Mouse (Mus musculus) thymus, adult 2 months (tissue): ENCODE data around the gene Gm21188.
"Not testable (repeated sequence)": the region's sequence is repeated elsewhere in the genome, so short reads cannot be mapped to it uniquely, and the experiment has no call there.

ENCODE experiments used
- CTCF ChIP-seq: fragments of 200-500 bp; IDR thresholded peaks from 2 replicates; pipeline ENCODE4 v1.5.1; 2012; ENCODE audit warnings: mild to moderate bottlenecking, control low read depth, low read length, moderate library complexity, borderline replicate concordance; ENCODE audit not compliant: control insufficient read depth, poor library complexity, insufficient read depth; ENCODE audit errors: extremely low read depth
- POLR2A ChIP-seq: fragments of 200-500 bp; IDR thresholded peaks from 2 replicates; pipeline ENCODE4 v1.6.1; 2012; ENCODE audit warnings: mild to moderate bottlenecking, low read length, control low read depth, moderate library complexity; ENCODE audit not compliant: control insufficient read depth, poor library complexity, insufficient read depth; ENCODE audit errors: extremely low read depth

DNA sequence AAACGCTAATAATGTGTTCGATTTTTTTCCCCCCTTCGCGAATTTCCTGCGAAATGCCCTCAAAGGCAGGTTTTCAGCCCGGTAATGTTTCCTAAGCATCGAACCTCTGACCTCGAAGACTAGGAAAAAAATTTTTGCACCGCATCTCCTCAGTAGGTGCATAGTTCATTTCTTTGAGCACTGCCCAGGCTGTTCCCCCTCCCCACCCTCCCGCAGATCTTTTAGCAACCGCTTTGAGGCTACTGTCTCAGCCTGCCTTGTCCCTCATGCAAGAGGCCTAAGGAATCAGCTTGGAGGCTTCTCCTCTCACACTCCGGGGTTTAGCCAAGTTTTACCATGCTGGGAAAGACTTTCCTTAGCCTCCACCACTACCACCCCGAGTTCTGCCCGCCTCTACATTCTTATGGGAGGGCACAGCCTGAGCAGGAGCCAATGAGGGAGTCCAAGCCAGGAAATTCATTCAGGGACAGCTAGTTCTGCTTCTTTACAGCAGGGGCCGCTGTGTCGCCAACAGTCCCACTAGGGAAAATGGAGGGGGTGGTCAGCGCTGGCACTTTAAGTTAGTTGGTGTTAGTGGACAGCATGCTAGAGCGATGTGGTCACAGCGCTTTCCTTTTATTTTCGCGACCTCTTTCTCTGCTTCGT is 53.4 kb downstream of the Gm21188 start:
- TF ChIP-seq POLR2A, CTCF: not testable (repeated sequence)
